Mouse (Mus musculus) embryo, embryonic 9.5 days (tissue): ENCODE data around the gene Slfn2.

Experiments used
- DNase-seq: peaks from one replicate; pipeline ENCODE4 v3.0.0-alpha.2; 2017; ENCODE audit errors: extremely low spot score

Gene Slfn2

DNA sequence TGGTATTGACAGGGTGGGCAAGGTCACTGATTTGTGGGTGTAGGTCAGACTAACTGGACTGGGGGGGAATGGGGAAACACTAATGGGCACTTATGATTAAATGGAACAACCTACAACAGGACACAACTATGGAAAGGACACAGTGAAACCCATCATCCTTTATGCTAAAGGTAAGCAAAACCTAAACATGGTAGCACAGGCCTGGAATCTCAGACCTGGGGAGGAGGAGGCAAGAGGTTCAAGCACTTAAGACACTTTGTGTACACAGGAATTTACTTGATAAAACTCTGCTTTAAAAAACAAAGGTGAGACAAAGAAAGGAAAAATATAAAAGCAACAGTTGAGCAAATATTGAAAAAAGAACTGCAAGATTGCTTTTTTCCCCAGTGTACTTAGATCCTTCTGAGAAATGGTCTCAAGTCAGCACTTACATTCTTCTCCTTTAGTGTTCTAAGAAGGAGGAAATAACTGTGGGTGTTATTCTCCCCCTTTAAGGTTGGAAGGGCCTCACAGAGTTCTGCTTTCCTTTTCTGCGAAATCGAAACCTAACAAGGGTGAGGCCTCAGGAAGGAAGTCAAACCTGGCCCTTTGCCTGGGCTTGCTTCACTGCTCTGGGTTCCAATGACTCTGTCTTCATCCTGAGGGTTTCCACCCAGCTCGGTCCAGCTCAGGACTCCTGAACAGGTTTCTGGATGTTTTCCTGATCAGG lies 13.0 kb downstream of the Slfn2 start:
- DNase-seq: no peak

DNA sequence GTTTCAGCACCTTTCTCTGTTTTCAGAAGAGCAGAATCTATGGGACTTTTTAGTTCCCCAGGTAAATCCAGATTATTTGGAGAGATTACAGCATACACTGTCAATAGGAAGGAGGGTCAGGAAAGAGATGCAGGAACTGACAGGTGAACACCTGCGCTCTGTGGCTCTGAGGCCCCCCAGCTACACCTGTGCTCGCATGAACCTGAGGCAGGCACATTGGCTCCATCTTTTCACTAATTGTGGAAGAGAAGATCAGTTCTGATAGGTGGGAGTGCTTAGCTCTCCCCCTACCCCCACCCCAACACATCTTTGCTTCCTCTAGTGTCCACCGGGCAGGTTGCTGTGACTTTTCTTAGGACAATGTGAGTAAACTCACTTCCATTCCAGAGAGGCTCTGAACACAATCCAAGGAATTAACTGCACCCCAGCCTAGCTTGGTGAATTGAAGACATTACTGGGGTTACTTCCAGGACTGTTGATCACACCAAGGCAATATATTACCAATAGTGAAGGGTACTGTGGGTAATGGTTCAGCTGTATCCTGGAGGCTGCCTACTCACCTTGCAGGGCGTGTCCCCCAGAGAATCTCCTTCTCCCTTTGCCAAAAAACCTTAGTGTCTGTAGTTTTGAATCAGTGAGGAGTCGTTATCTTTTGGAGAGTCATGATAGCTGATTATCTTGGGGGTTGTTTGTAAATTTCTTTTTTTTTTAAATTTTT lies 13.7 kb downstream of the Slfn2 start:
- DNase-seq: no peak

GRCm38 (mm10) chr11:83079487-83080199 lies 14.7 kb downstream of the Slfn2 start:
- DNase-seq: no peak

- DNase-seq: no peak
These were observed 18.0 kb downstream of the Slfn2 start for GRCm38 (mm10) chr11:83082741-83083473.

DNA sequence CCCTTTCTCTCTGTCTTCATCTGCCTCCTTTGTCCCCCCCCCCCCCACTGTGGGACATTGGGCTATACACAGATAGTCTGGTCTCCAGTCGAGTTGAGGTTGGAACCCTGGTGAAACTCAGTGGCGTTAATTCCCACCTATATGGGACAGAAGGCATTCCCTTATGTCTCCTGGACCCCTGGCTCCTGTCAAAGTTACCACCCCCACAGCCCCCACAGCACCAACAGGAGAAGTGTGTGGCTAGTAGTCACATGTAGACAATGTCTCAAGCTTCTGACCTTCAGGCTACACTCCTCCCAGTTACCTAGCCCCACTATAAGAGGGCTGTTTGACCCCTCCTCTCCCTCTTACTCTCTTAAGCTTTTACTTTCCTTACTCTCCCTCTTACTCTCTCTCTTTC lies 19.2 kb downstream of the Slfn2 start:
- DNase-seq: no peak

GRCm38 (mm10) chr11:83084761-83085160 lies 19.8 kb downstream of the Slfn2 start:
- no peak for DNase-seq

DNA sequence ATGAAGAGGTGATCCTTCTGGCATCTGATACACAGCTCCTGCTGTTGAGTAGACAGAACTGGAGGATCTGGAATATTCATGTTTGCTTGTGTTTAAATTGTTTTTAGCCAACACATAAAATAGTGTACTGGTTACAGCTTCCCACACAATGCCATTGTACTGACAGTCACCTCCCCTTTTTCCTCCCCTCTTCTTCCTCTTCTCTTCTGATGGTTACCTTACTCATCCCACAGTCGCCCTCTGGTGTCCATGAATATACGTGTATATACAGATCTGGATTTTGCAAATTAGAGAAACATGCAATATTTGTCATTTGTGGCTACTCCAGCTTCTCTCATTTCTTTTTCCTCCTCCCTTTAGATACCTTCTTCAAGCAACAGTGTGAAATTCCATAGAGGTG lies 50.2 kb downstream of the Slfn2 start:
- no peak for DNase-seq

DNA sequence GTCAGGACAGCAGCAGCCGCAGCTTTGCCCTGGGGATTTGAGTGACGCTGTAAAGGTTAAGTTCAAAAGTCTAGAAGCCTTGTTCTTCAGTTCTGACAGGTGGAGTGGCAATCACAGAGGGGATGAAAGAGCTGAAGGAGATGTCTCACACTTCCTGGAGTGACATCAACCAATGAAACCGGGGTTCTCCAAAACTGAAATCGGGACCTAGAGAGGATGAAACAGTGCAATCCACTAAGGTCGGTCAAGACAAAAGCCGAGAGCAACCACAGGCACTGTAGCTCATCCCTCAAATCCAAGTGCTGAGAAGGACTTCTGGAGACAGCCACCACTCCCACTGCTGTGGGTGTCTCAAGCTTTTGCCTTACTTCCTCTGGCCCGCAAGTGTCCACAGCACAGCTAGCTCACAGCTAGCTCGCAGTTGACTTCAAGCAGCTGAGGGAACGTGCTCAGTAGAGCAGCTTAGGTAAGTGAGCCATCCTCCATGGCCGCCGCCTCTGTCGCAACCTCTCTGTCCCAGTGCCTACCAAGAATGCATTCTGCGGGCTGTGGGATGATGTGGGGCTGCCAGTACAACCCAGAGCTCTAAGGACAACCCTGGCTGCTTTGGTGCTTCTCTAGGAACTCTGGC lies 51.8 kb downstream of the Slfn2 start, which contains the start of gene Slfn1:
Gene Slfn1, plus strand, starts transcription at position 253 of the 631 bp plus-strand sequence.
- no peak for DNase-seq

DNA sequence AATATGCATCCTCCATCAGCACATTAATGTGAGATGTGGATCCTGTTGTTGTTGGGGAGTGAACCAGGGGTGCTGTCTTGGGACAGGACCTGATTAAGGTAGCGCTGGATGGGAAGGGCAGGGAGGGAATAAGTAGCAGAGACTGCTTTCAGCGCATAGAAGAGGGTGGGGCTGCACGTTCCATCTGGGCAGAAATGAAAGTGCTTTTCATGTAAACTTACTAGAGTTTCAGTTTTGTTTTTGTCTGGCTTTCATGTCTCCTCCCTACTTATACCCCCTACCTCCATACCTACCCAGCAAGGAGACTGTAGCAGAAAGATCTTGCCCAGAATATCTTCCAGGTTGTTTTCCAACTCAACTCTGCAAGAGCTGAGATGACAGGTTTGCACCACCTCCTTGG lies 53.1 kb downstream of the Slfn2 start:
- DNase-seq: no peak
